Mouse (Mus musculus) bone marrow, adult 2 months (tissue): Measurements from ENCODE around the gene Pcyt2. TPM values are rescaled to one million over a fixed set of nuclear protein-coding genes. Genes with fewer than 3 reads are reported as not detected.

Experiments
- H3K27ac ChIP-seq: fragments of 200-500 bp; 2 replicates; pipeline ENCODE4 v1.5.1; 2012; ENCODE audit warnings: low read depth, mild to moderate bottlenecking, control low read depth, inconsistent platforms, low read length; ENCODE audit not compliant: control insufficient read depth, poor library complexity, insufficient read depth
- H3K4me1 ChIP-seq: fragments of 200-500 bp; 2 replicates; pipeline ENCODE4 v1.6.1; 2011; ENCODE audit warnings: low read length; ENCODE audit not compliant: control insufficient read depth, insufficient read depth
- H3K4me3 ChIP-seq: fragments of 200-500 bp; replicated peaks from 2 replicates; pipeline ENCODE3; 2011; ENCODE audit warnings: mild to moderate bottlenecking, low read depth, low read length, control low read depth; ENCODE audit not compliant: control insufficient read depth
- CTCF ChIP-seq: fragments of 200-500 bp; IDR thresholded peaks from 2 replicates; pipeline ENCODE4 v1.5.1; 2011; ENCODE audit warnings: low read length, control low read depth; ENCODE audit not compliant: control insufficient read depth, insufficient read depth
- POLR2A ChIP-seq: fragments of 200-500 bp; IDR thresholded peaks from 2 replicates; pipeline ENCODE4 v1.6.1; 2011; ENCODE audit warnings: low read depth, mild to moderate bottlenecking, control low read depth, low read length, borderline replicate concordance; ENCODE audit not compliant: control insufficient read depth
- WGBS: fragments of 180-500 bp; shearing (Covaris S2); methylation state at CpG from one replicate; pipeline ENCODE4 v1.1.7; 2018; 5-methylcytosine and 5-hydroxymethylcytosine counted together
- polyA plus RNA-seq: library from polyadenylated mRNA; stranded (reverse); fragments of >200 nt; gene quantifications from 2 replicates; pipeline ENCODE4 v1.2.4, GENCODE M21; 2011; ENCODE audit warnings: low replicate concordance; ENCODE audit not compliant: missing spikeins, insufficient read depth, insufficient read length

Gene Pcyt2
- polyA plus RNA-seq, 1 experiment = 46.8 TPM

DNA sequence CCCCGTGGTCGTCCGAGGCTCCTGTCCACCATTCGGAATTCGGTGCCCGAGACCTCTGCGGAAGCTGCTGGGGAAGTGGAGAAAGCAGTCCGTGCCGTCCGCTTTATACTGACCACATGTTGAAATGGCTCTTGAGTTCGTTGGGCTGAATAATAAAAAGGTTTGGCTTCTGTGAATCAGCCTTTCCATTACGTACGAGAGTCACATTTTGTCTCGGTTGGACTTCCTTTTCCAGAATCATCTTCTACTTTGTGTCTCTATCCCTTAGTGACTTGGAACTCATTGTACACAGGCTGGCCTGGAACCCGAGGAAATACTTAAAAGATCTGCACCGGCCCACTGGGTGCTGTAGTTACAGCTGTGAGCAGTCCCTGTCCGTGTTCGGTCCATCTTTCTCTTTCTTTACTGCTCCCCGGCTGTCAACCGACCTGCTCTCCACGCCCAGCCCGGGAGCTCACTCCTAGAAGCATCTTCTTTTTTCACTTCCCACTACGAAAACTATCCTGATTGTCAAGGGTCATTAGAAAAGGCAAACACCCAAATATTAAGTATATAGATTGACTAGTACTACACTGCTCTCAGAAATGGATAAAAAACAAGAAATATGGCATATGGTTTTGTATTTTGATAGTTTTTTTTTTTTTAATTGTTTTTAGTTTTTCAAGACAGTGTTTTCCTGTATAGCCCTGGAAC, 44.0 kb downstream of the Pcyt2 start:
- Histone ChIP-seq H3K4me3 (peak overlapping the region; percentile 97), H3K27ac (peak overlapping the region; percentile 93), H3K4me1 (peaks cover 3% of the 10 kb centered on the region; the same call in 1 of the 2 replicates)
- WGBS = under 1% methylated on average over 23 of the region's 23 CpGs
- TF ChIP-seq CTCF = no peak
- no peak for TF ChIP-seq POLR2A

DNA sequence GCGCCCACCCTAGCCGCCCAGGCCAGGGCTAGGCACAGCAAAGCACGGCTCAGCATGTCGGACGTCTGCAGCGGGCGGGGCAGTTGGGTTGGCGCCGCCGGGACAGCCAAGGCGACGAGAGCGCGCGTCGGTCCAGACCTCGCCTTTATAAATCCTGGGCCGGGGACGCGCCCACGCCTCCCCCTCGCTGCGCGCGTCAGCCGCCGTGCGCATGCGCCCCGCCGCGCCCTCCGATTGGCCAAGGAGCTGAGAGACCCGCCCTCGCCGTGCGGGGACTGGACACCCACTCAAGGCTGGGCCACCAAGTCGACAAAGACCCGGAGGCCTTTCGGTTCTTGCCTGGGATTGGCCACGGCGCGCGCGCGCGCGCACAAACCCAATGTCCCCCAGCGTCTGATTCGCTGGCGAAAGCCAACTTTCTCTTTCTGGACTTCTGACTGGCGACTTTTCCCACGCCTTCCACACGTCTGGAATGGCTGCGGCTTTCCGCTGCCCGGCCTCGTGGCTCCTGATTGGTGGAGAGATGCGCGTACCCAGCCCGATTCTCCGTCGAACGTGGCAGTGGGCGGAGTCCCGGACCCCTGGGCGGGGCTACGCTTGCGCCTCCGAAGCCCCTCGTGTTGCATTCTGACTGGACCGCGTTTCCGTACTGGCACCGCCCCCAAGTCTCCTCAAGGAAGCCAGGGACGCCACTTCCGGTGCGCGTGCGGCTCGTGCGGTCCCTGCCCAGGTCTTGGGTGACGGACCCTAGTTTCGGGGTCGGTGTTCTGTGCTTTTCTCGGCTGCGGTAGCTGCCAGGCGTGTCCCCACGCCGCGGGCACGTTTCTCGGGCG, 44.8 kb downstream of the Pcyt2 start, which contains the start of gene P4hb:
TSS of gene P4hb (minus strand) at position 502 of the 833 bp plus-strand sequence.
- under 1% methylated on average over 94 of the region's 94 CpGs for WGBS
- H3K4me3 ChIP-seq = peak within 1 kb of the TSS; percentile 97
- TF ChIP-seq POLR2A (peak; percentile 93; the same call in 1 of the 2 replicates), CTCF (no peak)
- H3K4me1 ChIP-seq = peaks cover 3% of the 10 kb centered on the region; the same call in 1 of the 2 replicates
- H3K27ac ChIP-seq = peak within 1 kb of the TSS; percentile 93

DNA sequence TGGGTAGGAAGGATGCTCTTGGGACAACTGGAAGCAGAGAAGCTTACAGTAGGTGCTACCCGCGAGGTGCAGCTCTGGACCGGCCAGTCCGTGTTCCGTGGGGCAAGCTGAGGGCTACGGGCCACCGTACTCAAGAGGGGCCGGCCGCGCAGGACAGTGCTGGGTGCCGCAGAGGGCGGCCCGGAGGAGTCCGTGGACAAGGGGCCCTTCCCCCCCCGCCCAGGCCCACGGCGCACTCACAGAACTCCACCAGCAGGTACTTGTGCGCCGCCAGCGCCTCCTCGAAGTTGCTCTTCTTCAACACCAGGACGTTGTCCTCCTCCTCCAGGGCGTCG, 45.4 kb downstream of the Pcyt2 start:
- H3K4me1 ChIP-seq = peaks cover 3% of the 10 kb centered on the region; the same call in 1 of the 2 replicates
- peak overlapping the region; percentile 93 for H3K27ac ChIP-seq
- peak overlapping the region; percentile 97 for H3K4me3 ChIP-seq
- WGBS = 1% methylated on average over 24 of the region's 24 CpGs
- no peak for TF ChIP-seq CTCF
- no peak for TF ChIP-seq POLR2A

DNA sequence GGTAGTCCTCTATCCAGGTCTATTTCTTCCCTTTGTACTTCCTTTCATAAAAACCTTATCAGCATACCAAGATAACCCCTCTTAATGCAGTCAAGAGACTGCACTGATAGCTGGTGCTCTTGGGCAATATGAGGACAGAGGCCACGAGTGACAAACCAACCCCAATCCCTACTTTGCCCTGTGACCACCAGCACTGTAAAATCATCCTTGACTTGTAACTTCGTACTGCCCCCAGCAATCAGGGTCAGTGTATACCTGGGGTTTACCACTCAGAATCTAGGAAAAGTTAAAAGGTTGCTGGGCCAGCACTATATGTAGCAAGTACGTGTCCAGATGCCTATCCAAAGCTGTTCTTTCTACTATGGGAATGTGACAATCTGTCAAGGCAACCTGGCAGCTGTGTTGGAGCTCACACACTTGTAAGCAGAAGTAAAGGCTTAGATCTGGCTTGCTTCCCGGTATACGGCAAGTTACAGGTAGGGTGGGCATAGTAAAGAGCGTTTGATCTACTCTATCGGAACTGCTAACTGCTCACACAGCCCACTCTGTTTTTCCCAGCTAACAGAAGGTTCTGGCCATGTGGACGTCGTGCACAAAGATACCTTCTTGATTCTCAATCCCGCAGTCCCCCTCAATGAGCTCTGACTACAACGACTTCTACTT, 45.9 kb downstream of the Pcyt2 start:
- Histone ChIP-seq H3K4me3 (peak overlapping the region; percentile 97), H3K4me1 (peaks cover 3% of the 10 kb centered on the region; the same call in 1 of the 2 replicates), H3K27ac (peak overlapping the region; percentile 93)
- TF ChIP-seq CTCF = no peak
- no peak for TF ChIP-seq POLR2A
- WGBS = 6% methylated on average over 11 of the region's 11 CpGs

DNA sequence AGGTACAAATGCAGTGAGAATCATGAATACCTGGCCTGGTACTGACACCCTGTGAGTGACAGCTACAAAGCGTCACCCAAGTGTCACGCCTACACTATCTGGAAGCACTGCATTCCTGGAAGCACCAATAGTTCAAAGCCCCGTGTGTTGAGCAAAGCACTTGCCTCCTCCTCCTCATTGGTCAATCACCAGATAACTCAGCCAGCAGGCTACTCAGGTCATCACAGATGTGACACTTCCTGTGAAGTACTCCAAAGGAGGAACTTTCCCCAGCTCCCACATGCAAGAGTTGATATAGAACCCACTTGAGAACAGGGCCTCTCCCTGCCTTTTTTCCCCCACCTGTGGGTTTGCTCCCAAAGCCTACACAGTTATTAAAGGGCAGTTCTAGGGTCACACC, 46.6 kb downstream of the Pcyt2 start:
- peaks cover 3% of the 10 kb centered on the region; the same call in 1 of the 2 replicates for H3K4me1 ChIP-seq
- no peak overlapping the region for H3K27ac ChIP-seq
- 31% methylated on average over 3 of the region's 3 CpGs for WGBS
- TF ChIP-seq POLR2A (no peak), CTCF (no peak)
- no peak overlapping the region for H3K4me3 ChIP-seq

DNA sequence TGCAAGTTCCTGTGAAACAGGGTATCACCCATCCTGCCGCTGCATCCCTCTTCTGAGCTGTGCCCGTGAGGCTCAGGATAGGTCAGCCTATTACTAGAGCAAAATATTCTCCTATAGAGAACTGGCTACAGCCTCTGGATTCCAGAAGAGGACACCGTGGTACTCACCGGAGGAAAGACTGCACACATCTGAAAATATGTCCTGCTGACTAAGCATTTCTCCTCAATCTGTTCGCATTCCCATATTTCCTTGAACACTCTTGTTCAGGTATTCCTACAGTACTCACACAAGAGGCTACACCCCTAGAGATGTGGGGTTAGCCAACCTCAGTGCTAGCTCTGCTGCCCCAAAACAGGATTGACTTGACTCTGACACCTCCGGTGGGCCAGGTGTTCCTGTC, 49.4 kb downstream of the Pcyt2 start:
- Histone ChIP-seq H3K4me3 (no peak overlapping the region), H3K4me1 (peaks cover 2% of the 10 kb centered on the region; the same call in 1 of the 2 replicates), H3K27ac (no peak overlapping the region)
- TF ChIP-seq POLR2A (no peak), CTCF (no peak)
- WGBS = 87% methylated on average over 6 of the region's 6 CpGs

DNA sequence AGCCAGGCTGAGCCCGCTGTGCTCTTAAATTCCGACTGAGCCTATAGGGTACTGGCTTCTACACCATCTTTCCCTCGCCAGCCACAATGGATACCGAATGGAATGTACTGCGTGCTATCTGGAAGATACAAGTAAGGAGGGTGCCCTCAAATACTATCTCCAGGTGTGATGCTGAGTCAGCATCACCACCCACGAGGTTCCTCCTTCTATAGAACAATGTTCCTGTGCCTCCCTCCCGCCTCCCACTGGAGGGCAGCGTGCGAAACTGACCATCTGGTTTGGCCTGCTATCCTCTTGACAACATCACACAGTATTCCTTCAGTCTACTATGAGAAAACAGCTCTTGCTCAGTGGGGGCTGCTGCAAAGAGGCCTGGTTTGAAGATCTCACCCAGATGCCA, 52.6 kb downstream of the Pcyt2 start:
- TF ChIP-seq POLR2A (no peak), CTCF (no peak)
- Histone ChIP-seq H3K27ac (no peak overlapping the region), H3K4me3 (no peak overlapping the region), H3K4me1 (no peaks in the 10 kb centered on the region)
- 78% methylated on average over 9 of the region's 9 CpGs for WGBS

DNA sequence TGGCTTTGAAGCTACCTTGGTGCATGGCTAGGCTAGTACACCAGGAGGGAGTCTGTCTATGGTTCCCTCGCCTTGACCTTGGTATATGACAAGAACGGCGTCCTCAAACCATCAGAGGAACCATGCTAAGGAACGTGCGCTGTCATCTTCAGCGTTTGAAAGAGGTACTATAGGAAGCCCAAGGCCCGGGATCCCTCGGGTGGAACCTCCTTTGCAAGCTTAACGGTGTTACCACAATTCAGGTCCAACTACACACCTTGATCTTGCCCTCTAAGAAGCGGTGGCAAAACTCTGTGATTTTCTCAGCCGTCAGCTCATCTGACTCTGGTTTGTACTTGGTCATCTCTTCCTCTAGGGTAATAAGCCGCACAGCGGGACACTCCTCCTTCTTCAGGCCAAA, 54.8 kb downstream of the Pcyt2 start:
- Histone ChIP-seq H3K4me1 (no peaks in the 10 kb centered on the region), H3K27ac (no peak overlapping the region), H3K4me3 (no peak overlapping the region)
- 94% methylated on average over 13 of the region's 13 CpGs for WGBS
- TF ChIP-seq CTCF (no peak), POLR2A (no peak)
